In genomic region chr1:95668253-95668805, GRCm38 (mm10) we compare ENCODE assay signal across 8 mouse cellular contexts. TPM values are rescaled to one million over a fixed set of nuclear protein-coding genes. Genes with fewer than 3 reads are reported as not detected.
DNase-seq lines count a peak whose midpoint lies in the region; ATAC-seq and TF ChIP-seq lines count a peak whose summit lies in the region.

No protein-coding gene starts in this region.

- peaks cover 5% of the 10 kb centered on the region; the same call in 1 of the 2 replicates for H3K4me1 ChIP-seq in heart, postnatal 0 days (ENCODE audit: control insufficient read depth, insufficient read depth)
- peaks cover 2% of the 10 kb centered on the region for H3K4me1 ChIP-seq in liver, embryonic 16.5 days (ENCODE audit: control insufficient read depth, low read depth, low read length)

- no peaks in the 10 kb centered on the region for H3K36me3 ChIP-seq in heart, postnatal 0 days (replicated peaks; ENCODE audit: control insufficient read depth, insufficient read depth, low read length)
- no peaks in the 10 kb centered on the region for H3K36me3 ChIP-seq in liver, embryonic 16.5 days (ENCODE audit: control insufficient read depth, insufficient read depth)

- H3K9ac ChIP-seq in heart, postnatal 0 days (replicated peaks; ENCODE audit: low read depth, low read length), result peak overlapping the region; percentile 38; the same call in 1 of the 2 replicates
- H3K9ac ChIP-seq in liver, embryonic 16.5 days (ENCODE audit: low read depth, low read length), result no peak overlapping the region; the same call in 1 of the 2 replicates

- WGBS in heart, postnatal 0 days, result 9% methylated on average over 6 of the region's 6 CpGs
- WGBS in liver, embryonic 16.5 days (ENCODE audit: insufficient replicate concordance), result 15% methylated on average over 5 of the region's 6 CpGs

- H3K27me3 ChIP-seq in heart, postnatal 0 days (ENCODE audit: control insufficient read depth, insufficient read depth, low read length), result peaks cover 22% of the 10 kb centered on the region
- peaks cover 7% of the 10 kb centered on the region for H3K27me3 ChIP-seq in liver, embryonic 16.5 days (ENCODE audit: control insufficient read depth, insufficient read depth, low read depth, low read length)

- no peaks in the 10 kb centered on the region for H3K9me3 ChIP-seq in heart, postnatal 0 days (replicated peaks; ENCODE audit: control insufficient read depth, low read length)
- no peaks in the 10 kb centered on the region for H3K9me3 ChIP-seq in liver, embryonic 16.5 days (replicated peaks; ENCODE audit: control insufficient read depth, low read length)

- peak overlapping the region; percentile 60 for H3K4me3 ChIP-seq in heart, postnatal 0 days (ENCODE audit: low read depth, low read length)
- peak overlapping the region; percentile 60 for H3K4me3 ChIP-seq in liver, embryonic 16.5 days (ENCODE audit: low read depth, low read length)

- TF ChIP-seq CTCF in heart, postnatal 0 days (IDR thresholded peaks at IDR 0.05; ENCODE audit: low read depth), result no peak

- intact Hi-C loops in left cerebral cortex, postnatal 25 days (cut with DNase I), result no loop called here

- no peak for TF ChIP-seq EP300 in heart, postnatal 0 days (IDR thresholded peaks at IDR 0.05; ENCODE audit: low read depth)

- H3K4me2 ChIP-seq in heart, postnatal 0 days (ENCODE audit: low read depth, low read length), result peak overlapping the region; percentile 86
- peak overlapping the region; percentile 60 for H3K4me2 ChIP-seq in liver, embryonic 16.5 days (ENCODE audit: low read depth, low read length)

- H3K27ac ChIP-seq in heart, postnatal 0 days (ENCODE audit: low read depth), result peak overlapping the region; percentile 13
- no peak overlapping the region for H3K27ac ChIP-seq in liver, embryonic 16.5 days (ENCODE audit: low read length)

- no peak for ATAC-seq in heart, postnatal 0 days (ENCODE audit: insufficient read depth, low read depth)
- ATAC-seq in liver, embryonic 16.5 days (ENCODE audit: low read depth), result no peak

- peak; percentile 6 to 12 for DNase-seq in left cerebral cortex, postnatal 25 days (ENCODE audit: low spot score in 2 of 2)
- DNase-seq in left cerebral cortex, adult 9 months (ENCODE audit: low spot score in 2 of 2), result no peak
- DNase-seq in embryo, embryonic 10.5 days (ENCODE audit: low spot score), result peak; percentile 41
- no peak for DNase-seq in heart, postnatal 0 days (ENCODE audit: low spot score)
- DNase-seq in thymus, postnatal 14 days, result peak; percentile 16
- DNase-seq in gastrocnemius, adult 8-10 months (ENCODE audit: low spot score in 2 of 2), result no peak
- no peak for DNase-seq in kidney, postnatal 36 days

RNA-seq across cellular contexts. Expression of gene St8sia4, which starts 1.0 kb away (rescaled TPM):
- 10 to 100 TPM in 1 of 2 experiments, 1 to 10 TPM in 1; 9.8 to 10.7 TPM for total RNA-seq in left cerebral cortex, postnatal 25 days (2021)
- total RNA-seq in heart, postnatal 0 days (2014; rRNA removed; ENCODE audit: low replicate concordance), result 3.8 and 5.6 TPM in 2 replicates
- polyA plus RNA-seq in heart, postnatal 0 days (2015; fragmentation: Nextera tagmentation; extraction: Ambion mirVana), result 1.5 TPM in 2 replicates
- polyA plus RNA-seq in liver, embryonic 16.5 days (2015; fragmentation: Nextera tagmentation; extraction: Ambion mirVana), result 1.6 and 1.9 TPM in 2 replicates
- 1 to 10 TPM; 1.2 to 2.3 (median 1.8) TPM for total RNA-seq in gastrocnemius, adult 8-10 months (2022)

Comparison
In these comparisons a context has a peak if more than half of its experiments do, and no peak if none do; other contexts are left out.
1. DNase-seq: peak in left cerebral cortex, postnatal 25 days (2 of 2), embryo, embryonic 10.5 days (single experiment) and thymus, postnatal 14 days (single experiment); none in left cerebral cortex, adult 9 months (0 of 2), heart, postnatal 0 days (single experiment), gastrocnemius, adult 8-10 months (0 of 2) and kidney, postnatal 36 days (0 of 2).